Mouse (Mus musculus) ovary, postnatal 14 days (tissue): ENCODE results near the gene Rcc2.

Experiments
- DNase-seq: peaks from one replicate; pipeline ENCODE4 v3.0.0; 2022; ENCODE audit warnings: low spot score

The Rcc2 gene

DNA sequence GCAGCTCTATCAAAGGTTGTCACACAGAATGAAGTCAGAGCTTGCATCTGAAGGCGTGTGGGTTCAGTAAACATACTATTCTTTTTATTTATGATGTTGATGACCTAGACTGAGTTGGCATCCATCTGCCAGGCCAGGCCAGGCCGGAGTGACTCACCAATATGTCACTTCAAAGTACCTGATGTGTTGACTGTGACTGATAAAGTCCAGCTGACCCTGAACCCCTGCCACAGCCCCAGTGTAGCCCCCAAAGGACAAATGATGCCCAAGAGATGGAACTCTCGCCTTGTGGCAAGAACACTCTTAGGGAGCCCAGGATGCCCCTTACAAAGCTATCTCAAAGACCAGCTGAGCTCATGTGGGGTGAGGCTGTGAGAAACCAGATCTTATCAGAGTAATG, 55.5 kb downstream of the Rcc2 start:
- DNase-seq, result no peak

DNA sequence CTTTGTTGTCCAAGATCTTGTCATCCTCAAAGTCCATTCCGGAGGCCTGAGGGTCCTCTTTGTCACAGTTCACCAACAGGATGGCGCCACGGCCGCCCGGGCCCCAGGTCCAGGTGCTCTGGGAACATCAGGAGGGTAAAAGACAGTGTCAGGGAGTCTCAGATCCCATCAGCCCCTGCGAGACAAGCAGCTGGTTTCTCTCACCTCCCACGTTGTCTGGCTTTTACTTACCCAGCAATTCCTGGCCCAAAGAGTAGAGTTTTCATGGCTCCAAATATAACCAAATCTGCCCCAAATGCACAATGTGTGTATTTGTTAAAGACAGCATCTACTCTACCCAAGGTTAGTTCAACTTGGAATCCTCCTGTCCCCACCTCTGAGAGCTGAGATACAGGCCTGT, 61.3 kb downstream of the Rcc2 start:
- DNase-seq, result no peak

DNA sequence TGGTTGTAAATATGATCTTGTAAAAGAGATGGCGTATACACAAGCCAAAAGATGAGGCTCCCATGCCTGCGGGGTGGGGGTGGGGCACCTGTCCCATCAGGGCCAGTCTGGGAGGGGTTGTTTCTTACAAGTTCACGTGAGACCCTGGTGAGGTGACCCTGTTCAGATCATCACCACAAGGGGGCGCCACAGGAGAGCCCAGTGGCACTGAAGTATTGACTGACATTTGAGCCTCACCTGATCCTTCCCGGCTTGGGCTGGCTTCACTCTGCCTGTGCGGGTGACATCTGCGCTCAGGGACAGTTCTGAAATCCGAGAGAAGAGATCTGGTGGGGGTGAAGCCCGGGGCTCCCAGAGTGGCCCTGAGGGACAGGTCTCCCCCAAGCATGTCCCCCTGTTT, 62.8 kb downstream of the Rcc2 start:
- peak; percentile 45 for DNase-seq

DNA sequence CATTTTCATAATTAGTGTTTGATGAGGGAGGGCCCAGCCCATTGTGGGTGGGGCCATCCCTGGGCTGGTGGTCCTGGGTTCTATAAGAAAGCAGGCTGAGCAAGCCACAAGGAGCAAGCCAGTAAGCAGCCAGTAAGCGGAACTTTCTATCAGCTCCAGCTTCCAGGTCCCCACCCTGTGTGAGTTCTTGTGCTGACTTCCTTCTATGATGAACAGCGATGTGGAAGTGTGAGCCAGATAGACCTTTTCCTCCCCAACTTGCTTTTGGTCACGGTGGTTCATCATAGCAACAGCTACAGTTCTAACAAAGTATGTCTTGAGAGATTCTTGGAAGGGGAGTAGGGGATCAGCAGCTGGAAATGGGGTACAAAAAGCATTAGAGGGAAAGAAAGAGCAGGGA, 65.6 kb downstream of the Rcc2 start:
- no peak for DNase-seq

GRCm38 (mm10) chr4:140768973-140769372, 68.6 kb downstream of the Rcc2 start:
- DNase-seq, result no peak

DNA sequence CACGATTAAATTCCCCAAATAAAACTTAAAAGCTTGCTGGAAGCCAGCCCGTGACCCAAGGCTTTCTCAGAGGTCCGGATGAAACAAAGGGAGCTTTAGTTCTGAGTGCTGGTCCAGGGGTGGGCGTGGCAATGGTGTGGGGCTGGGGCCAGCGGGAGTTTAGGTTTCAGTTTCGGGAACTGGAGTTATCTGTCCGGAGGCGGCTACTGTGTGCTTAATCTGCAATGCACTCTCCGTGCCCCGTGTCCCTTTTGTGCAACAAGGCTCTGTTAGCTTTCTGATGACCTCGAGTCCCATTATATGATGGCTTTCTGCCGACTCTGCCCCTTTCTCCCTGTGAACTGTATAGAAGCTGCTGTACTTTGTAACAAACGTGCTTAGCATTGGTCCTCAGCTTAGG, 70.1 kb downstream of the Rcc2 start:
- DNase-seq, result no peak

DNA sequence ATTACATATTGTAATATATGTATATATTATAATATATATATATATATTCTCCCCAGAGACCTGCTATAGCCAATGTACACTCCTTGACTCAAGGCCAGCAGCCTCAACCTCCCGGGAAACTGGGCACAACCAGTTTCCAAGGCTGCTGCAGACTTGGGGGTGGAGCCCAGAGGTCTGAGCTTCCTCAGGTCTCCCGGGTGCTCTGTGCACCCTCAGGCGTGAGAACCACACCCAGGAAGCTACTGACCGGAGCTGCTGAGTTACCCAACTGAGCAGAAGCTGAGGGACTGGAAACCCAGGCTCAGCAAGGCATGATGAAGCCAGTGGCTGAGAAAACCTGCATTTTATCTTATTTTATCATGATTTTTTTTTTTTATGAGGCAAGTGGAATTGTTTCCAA, 70.8 kb downstream of the Rcc2 start:
- no peak for DNase-seq
